Mouse (Mus musculus) bone marrow, adult 2 months (tissue): Measurements from ENCODE around the gene Fgg.

Experiments
- CTCF ChIP-seq: fragments of 200-500 bp; IDR thresholded peaks from 2 replicates; pipeline ENCODE4 v1.5.1; 2011; ENCODE audit warnings: low read length, control low read depth; ENCODE audit not compliant: control insufficient read depth, insufficient read depth
- POLR2A ChIP-seq: fragments of 200-500 bp; IDR thresholded peaks from 2 replicates; pipeline ENCODE4 v1.6.1; 2011; ENCODE audit warnings: low read depth, mild to moderate bottlenecking, control low read depth, low read length, borderline replicate concordance; ENCODE audit not compliant: control insufficient read depth

DNA sequence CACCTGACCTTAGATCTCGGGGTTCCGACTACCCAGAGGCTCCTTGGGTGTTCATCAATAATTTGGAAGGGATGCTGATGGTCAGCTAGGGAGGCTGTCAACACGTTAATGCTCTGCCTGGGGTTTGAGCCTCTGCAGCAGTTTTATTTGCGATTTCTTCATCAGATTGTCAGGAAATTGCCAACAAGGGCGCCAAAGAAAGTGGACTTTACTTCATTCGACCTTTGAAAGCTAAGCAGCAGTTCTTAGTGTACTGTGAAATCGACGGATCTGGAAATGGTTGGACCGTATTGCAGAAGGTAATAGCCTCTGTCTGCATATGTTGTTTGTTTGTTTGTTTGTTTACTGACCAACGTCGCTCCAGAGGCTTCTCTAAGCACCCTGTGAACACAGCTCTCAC is 2.8 kb downstream of the Fgg start:
- TF ChIP-seq POLR2A (no peak), CTCF (no peak)
